Mouse (Mus musculus): ENCODE results near the gene Crispld2.

The Crispld2 gene

DNA sequence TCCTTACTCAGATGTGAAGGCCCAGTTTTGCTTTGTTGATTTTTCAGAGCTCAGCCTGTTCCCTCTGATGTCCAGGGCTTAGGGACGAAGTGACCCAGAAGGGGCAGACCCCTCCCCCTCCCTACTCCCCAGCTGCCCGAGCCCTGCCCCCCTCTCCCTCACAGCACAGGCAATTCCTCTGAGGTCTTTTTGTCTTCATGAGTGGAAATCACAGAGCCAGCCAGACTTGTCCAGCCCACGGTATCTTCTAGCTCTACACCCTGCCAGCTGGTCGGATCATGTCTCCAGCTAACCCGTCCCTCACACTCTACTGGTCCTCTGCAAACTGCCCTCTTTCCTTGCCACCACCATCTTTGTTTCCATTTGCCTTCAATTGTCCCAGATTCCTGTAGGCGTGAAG lies 42.2 kb downstream of the Crispld2 start:
- no peak for DNase-seq (ENCODE audit: low spot score in 2 of 2)

DNA sequence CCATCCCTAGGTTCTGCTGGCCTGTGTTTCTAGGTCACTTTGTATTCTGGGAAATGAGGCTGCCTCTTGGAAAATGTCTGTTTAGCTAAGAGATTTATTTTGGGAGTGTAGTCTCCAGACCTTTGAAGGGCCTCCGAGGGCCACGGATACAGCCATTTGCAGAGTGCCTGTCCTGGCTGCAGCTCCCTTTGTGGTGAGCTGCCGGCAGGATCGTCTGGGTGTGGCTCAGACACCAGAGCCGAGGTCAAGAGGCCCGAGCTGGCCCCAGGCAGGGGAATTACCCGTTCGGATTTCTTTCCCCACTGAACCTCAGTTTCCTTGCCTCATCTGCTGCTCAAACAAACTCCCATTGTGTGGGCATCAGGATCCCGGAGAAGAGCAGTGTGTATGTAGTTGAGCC lies 43.9 kb downstream of the Crispld2 start:
- peak in 1 of 2 experiments; percentile 57 for DNase-seq (ENCODE audit: low spot score in 2 of 2)

DNA sequence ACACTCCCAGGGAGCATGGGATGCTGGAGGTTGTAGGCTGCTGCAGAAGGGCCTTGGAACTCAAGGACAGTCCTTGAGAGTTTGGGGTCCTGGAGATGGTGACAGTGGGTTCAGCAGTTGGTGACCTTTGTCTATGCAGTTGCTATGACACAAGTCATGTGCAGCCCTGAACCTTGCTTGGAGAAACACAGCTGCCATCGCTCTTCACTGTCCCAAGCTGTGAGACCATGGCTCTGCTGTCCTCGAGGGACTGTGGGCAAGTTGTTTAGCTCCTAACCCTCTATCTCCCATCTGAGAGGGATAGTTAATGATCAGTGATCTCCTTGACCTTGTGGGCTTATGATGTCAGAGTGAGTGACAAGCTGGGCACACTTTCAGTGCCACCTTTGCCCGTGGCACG lies 44.3 kb downstream of the Crispld2 start:
- no peak for DNase-seq (ENCODE audit: low spot score in 2 of 2)

DNA sequence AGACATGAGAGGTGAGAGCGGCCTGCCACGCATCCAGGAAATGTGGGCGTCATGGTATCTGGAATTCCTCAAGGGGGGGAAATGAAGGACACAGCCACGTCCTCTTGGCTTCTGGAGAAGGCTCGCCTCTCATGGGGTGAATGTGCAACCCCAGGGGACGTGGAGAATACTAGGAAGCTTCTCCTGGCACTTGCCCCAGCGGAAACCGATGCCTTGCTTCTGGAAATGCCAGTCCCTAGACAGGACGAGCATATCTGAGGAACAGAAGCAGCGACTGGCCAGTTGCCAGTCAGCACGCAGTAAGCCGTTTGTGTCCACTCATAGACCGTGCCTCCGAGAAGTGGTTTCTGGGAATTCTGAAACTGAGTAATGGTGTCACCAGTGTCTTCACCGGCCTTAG lies 45.0 kb downstream of the Crispld2 start:
- peak; percentile 40 to 48 for DNase-seq (ENCODE audit: low spot score in 2 of 2)

DNA sequence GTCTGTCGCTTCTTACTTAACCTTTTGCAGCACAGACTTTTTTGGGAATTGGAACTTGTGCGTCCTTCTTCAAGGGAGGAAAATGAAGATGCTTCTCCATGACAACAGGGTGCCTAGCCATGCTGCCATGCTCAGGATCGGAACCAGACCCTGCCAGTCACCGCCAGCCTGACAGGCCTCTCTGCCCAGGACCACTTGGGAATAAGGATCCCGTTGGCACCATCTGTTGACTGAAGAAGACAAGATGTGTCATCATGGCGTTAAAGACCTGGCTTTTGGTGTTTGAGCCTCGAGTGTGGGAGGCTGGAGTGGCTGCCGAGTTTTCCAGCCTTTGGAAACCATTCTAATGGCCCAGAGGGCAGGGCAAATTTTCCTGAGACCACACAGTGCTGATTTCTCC lies 45.4 kb downstream of the Crispld2 start:
- DNase-seq (ENCODE audit: low spot score in 2 of 2): no peak

DNA sequence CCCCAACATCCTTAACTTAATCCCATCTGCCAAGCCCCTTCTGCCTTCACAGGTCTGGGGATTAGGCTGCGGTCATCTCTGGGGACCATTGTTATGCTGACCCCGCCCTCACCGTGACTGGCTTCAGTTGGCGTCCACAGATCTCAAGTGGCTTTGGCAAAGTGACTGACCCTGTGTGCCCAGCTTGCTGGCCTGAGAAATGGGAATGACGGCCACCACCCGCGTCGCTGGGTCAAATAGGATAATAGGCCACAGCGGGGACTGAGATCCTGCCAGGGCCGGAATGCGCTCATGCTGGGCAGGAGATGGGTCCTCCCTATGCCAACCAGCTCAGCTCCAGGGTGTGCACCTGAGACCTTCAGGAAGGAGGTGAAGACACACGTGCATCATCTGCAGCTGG lies 46.5 kb downstream of the Crispld2 start:
- no peak for DNase-seq (ENCODE audit: low spot score in 2 of 2)

DNA sequence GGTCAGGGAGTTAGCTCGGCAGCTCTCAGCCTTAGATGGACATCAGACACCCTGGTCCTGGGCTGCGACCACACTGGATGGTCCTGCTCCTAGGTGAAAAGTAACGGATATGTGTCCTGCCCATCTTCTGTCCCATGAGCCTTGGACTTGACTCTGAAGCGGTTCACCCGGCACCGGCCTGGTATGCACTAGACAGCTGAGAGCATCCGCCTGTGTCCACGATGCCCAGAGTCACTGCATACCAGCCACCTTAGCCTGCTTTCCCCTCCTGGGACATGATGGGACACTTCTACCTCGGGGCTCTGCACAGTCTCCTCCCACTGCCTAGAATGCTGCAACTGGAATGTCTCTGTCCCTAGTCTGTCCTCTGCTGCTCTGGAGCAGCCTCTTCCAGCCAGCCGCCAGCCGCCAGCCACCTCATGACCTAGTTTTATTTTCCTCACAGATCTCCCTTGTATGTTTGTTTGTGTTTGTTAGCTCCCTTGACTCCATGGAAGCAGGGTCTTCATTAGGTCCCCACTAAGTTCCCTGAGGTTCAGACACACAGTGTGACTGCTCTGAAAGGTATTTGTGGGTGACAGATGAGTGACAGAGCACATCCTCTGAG lies 47.2 kb downstream of the Crispld2 start:
- DNase-seq (ENCODE audit: low spot score in 2 of 2): no peak

DNA sequence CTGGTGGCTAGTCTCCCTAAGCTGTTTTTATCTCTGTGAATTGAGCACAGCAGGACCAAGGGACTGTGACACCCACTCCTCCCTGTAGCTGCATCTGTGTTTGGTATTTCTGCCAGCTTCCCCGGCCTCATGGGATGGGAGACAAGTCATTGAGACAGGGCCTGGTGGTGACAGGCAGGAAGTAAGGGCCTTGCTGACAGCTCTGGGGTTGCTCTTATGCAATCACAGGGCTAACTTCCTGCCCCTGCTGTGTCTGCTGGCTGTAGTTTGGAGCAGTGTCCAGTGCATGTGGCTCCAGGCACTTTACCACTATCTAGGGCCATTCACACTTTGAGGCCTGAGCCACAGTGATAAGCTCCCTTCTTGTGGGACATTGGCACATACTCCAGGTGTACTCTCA lies 48.6 kb downstream of the Crispld2 start:
- DNase-seq (ENCODE audit: low spot score in 2 of 2): peak; percentile 85 to 87

DNA sequence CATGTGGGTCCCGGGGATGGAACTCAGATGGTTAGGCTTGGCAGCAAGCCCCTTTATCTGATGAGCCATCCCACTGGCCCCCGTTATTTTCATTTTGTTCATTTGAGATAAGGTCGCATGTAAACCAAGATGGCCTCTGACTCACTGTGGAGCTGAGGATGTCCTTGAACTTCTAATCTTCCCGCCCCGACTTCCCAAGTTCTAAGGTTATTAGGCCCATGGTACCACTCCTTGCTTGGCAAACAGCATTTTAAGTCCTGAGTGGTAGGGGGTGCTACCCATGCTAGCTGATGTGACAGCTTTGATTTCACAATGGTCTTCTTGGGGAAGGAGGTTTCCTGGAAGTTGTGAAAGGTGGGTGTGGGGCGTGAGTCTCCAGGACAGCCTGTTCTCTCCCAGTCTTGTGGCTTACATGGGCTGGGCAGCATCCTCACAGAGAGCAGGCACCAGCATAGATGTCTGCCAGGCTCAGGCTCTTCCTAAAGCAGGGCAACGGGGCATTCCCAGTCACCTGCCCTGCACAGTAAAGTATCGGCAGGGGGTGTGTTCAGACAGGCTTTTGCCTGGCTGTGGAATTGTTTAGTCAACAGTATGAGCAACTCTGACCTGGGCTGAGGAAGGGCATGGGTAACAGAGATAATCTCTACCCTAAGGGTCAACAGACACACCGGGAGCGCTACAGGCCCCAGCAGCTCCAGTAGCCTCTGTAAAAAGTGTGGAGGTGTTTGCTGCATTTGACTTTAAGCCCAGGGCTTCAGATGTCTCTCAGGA lies 50.5 kb downstream of the Crispld2 start:
- no peak for DNase-seq (ENCODE audit: low spot score in 2 of 2)

DNA sequence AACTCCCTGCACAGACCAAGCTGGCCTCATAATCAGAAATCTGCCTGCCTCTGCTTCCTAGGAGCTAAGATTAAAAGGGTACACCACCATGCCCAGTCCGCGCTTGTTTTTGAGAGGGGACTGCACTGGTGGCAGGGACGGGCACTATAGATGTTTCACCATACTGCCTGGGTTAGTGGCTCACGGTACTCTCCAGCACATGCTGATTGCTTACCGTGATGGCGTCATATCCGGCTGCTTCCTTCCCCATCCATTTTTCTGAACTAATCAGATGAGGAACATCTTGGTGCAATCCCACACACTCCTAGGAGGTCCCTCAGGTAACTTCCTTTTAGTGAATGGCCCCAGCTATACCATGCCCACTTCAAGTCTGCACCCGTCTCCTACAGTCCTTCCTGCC lies 52.7 kb downstream of the Crispld2 start:
- DNase-seq (ENCODE audit: low spot score in 2 of 2): no peak

DNA sequence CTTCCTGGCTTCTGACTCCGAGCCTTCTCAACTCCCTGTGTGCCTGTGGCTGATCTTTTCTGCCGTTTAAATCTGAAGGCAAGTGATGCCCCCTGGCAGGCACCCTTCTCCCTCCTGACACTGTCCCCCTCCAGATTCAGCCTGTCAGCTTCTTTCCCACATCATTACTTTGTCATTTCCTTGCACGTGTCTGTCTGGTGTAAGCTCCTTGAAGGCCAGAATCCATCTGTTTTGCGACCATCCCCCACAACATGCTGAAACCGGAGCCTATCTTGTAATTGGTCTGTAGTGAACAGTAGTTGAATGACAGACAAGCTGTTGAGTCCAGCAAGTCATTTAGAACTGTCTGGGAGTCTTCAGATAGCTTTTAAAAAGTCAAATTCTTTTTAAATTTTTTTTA lies 53.2 kb downstream of the Crispld2 start:
- no peak for DNase-seq (ENCODE audit: low spot score in 2 of 2)

DNA sequence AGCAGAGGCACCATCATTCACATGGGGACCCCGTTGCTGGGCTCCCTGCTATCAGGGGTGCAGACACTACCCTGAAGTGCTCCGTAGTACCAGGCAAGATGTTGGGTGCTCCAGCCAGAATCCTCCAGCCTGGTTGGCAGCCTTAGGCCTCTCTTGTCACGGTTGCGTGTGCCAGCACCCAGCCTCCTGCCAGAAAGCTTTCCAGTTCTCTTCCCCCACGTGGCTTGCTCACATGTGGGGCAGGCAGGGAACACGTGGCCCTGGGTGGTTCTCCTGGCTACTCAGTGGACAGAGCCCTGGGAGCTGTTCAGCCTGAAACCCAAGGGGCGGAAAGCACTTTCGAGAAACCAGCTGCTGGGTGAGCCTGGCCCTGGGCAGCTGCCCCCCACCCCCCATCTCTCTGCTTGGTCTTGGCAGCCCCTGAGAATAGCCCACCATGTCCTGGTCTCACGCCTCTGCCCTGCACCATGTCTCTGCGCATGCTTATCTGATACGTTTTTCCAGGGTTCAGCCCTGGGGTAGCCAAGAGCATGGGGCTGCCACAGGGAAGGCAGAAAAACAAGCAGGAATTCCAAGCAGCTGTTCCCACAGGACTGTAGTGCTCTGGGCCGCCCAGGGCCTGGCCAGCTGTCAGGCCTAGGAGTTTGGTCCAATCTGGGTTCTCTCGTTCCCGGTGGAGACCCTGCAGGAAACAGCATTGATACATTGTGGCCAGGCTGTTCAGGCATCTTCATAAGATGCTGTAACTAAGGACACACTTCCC lies 54.2 kb downstream of the Crispld2 start:
- DNase-seq (ENCODE audit: low spot score in 2 of 2): peak; percentile 95 to 96

DNA sequence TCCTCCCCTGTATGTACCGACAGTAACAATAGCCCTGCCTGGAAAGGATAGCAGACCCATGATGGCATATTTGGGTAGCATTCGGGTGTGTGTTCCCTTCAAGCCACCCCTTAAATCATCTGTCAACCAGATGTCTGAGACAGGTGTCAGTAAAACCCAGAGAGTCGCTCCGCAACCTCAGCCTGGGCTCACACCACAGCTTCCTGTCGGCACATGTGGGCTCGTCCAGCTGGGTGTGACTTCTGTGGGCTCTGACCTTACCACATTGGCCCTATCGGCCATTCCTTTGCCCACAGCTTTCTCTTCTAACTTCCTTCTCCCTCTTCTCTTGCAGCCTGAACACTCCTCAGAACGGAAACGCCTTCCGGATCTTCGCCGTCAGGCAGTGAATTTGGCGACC lies 57.7 kb downstream of the Crispld2 start:
- DNase-seq (ENCODE audit: low spot score in 2 of 2): no peak

DNA sequence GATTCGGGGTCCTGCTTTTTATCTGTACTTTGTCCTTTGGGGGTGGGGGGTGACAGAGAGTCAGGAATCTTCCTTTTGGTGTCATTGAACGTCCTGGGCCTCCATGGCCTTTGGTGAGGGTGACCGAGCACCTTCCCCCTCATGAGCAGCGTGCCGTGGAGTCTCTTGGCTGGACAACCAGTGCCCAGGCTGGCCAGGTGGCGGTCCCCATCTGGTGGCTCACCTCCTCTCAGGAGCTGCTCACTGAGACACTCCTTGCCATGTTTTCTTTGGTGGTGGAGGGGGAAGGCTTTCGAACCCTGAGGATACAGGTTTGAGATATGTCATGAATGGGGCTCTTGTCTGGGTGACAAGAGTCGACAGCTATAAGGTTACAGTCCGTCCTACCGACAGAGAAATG lies 58.1 kb downstream of the Crispld2 start:
- DNase-seq (ENCODE audit: low spot score in 2 of 2): no peak

DNA sequence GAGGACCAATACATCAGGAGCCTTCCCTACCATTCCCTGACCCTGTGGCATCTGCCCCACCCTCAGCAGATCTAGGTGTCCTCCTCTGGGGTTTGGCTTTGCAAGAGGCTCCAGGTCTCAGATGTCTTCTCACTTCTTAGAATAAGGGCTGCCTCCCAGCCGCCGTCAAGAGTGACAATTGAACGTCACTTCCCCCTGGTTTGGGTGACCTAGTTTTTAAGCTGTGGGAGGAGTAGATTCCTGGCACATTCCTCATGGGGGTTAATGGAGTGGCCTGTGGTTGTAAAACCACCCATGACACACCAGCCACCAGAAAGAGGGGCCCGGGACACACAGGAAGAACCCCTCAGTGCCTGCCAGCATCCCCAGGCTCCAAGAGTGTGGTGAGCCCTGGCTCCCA lies 58.8 kb downstream of the Crispld2 start:
- DNase-seq (ENCODE audit: low spot score in 2 of 2): no peak

DNA sequence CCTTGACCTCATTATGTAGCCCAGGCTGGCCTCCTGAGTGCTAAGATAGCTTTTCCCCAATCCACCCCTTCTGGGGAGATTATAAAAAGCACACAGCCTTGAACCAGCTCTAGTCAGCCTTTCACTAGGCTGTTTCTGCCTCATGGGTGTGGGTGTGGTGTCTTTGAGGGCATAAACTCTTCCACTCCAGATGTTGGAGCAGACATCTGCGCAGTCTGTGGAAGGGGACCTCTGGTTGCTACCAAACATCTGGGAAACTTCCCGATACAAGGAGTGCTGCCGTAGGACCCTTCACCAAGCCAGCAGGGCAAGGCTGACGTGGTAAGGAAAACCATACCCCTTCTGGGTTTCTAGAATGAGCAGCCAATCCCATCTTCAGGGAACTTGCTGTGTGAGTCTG lies 59.7 kb downstream of the Crispld2 start:
- no peak for DNase-seq (ENCODE audit: low spot score in 2 of 2)

DNA sequence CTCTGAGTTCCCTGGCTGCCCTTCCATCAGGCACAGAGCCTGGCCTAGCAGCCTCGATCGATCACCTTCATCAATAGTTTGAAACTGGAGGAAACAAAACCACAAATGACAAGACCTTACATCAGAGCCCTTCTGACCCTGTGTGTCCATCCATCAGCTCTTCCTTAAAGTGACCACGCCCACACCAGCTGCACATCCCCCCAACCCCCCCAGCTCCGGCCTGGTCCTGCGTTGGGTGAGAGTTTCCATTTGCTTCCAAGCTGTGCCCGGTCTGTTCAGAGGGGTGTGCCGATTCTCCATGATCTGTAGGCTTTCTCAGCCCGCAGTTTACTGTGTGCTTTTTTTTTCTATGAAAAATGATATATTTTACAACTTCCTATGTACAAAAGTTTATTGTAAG lies 60.1 kb downstream of the Crispld2 start:
- DNase-seq (ENCODE audit: low spot score in 2 of 2): no peak

DNA sequence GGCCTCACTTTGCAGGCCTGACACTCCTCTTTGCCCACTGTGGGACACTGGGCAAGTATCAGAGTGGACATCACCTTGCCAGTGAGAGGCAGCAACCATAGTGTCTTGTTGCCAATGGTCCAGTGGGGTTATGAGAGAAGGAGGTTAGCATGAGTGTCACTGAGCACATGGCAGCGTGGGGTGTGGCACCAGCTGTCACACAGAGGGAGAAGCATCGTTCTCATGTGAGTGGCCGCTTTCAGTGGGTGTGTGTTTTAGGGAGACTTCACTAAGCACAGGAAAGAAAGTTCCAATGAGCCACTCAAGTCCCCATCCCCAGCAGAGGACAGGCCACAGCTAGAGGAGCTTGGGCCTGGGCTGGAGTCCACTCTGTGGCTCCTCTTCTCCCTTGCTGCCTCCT lies 62.6 kb downstream of the Crispld2 start:
- no peak for DNase-seq (ENCODE audit: low spot score in 2 of 2)

DNA sequence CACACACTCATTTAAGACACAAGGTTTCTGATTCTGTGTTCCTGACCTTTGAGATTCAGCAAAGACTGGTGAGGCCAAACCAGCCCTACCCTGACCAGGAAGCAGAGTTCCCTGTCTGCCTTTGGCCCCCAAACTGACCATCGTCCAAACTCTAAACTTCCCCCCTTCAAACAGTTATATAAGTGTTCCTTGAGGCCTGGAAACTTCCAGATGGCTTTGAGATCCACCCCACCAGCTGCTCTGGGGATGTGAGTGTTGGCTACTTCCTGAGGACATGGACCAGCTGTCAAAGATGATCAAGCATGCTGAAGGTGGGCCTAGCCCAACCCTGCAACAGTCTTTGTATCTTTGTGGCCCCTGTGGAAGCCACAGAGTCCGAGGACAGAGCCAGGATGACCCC lies 64.8 kb downstream of the Crispld2 start:
- DNase-seq (ENCODE audit: low spot score in 2 of 2): peak; percentile 69 to 84

DNA sequence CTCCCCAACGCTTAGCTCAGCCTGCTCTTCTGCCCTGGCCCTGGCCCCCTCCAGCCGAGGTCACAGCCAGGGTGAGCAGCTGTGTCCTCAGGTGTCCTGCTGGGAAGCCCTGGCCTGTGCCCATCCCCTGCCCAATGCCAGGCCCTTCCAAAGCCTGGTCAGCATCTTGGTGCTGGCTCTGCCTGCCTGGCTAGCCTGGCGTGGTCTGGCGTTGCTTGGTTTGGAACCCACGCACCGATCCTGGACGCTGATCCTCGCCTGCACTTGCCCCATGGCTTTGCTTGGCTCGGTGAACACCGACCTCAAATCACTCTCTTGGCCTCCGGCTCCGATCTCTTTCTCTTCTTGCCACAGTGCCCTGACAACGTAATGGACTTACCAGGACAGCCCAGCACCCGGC lies 70.5 kb downstream of the Crispld2 start:
- no peak for DNase-seq (ENCODE audit: low spot score in 2 of 2)

DNA sequence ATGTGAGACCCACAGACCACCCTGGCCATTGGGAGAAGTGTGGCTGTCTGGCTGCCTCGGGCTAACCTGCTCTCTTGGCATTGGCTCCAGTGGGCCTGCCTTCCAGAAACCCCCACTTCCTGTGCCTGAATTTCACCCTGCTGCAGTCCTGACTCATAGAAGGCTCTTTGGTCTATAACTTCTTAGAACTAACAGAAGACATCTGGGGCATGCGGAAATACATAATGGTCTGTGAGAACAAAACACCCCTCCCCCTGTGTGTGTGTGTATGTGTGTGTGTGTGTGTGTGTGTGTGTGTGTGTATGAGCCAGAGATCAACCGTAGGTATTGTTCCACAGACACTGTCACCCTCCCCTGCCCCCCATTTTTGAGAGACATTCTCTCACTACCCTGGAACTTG lies 71.1 kb downstream of the Crispld2 start:
- no peak for DNase-seq (ENCODE audit: low spot score in 2 of 2)

DNA sequence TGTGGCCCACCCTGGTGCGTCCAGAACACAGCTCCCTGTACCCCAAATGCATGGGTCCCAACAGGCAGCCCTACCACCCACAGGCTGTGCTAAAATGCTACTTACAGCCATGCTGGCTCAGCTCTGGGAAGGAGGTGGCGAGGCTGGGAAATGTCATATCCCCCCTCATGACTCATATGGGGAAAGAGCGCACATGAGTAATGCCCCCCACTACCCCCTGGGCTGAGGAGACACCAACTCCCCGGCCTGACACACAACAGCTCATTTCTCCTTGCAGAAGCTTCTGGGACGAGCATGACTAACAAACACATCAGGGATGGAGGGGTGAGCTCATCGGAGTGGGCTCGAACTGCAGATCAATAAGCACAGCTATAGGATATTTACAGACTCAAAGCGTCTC lies 73.4 kb downstream of the Crispld2 start:
- DNase-seq (ENCODE audit: low spot score in 2 of 2): no peak

DNA sequence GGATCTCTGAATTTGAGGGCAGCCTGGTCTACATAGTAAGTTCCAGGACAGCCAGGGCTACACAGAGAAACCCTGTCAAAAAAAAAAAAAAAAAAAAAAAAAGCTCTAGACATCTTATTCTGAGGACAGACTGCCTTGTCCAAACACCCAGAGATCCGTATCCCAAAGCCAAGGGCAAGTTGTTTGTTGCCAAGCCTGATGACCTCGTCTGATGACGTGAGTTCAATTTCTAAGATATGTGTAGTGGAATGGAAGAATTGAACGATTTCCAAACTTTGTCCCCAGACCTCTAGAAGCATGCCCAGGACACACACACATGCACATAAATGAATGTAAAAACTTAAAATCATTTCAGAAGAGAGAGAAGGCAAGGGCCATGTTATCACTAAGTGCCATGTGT lies 74.0 kb downstream of the Crispld2 start:
- DNase-seq (ENCODE audit: low spot score in 2 of 2): no peak

Measured in heart, adult 9 months (tissue).